Mouse (Mus musculus): ENCODE measurements around the gene Brd3. TPM values are rescaled to one million over a fixed set of nuclear protein-coding genes. Genes with fewer than 3 reads are reported as not detected.

Brd3 gene
- polyA plus RNA-seq, 1 experiment, result 21.7 TPM

DNA sequence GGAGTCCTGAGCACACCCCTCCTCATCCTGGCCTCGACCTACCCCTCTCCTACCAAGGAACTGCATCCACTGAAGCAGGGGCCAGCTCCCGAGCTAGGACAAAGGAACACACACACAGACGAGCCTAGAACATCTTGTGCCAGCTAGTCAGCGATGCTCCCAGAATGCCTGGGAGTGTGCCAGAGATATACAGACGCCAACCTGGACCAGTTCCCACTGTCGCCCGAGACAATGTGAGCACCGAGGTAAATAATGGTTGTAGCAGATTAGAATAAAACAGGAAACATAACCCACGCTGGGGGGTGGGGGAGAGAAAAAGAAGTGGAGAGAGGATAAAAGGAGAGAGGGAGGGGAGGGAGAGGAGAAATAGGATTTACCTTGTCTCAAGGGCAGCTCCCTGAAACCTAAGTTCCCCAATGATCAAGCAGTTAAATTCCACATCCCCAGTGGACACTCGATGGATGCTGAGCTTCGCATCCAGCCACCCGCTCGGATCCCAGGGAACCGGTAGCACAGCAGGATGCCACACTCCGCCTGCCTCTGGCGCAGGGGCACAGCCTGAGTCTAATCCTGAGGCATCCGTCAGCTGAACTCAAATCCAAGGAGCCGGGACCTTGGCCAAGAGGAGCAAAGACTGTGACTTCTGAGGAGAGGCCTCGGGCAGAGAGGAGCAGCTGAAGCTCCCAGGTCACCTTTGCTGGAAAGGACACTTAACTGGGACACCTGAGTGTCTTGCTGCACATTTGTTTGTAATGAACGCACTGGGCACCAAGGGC lies 86.0 kb downstream of the Brd3 start:
- Histone ChIP-seq H3K4me3 (ENCODE audit: insufficient read depth, low read length) (no peak overlapping the region), H3K27ac (ENCODE audit: insufficient read depth, low read length) (no peak overlapping the region), H3K4me1 (ENCODE audit: control insufficient read depth, insufficient read depth, low read length) (peaks cover 2% of the 10 kb centered on the region; the same call in 1 of the 2 replicates)
- TF ChIP-seq CTCF (IDR thresholded peaks at IDR 0.05; ENCODE audit: extremely low read depth, insufficient read depth, low read length), result no peak
- TF ChIP-seq POLR2A (IDR thresholded peaks at IDR 0.05; ENCODE audit: extremely low read depth, insufficient read depth, low read length), result no peak

- Histone ChIP-seq H3K27ac (ENCODE audit: insufficient read depth, low read length) (no peak overlapping the region), H3K4me1 (ENCODE audit: control insufficient read depth, insufficient read depth, low read length) (peaks cover 2% of the 10 kb centered on the region), H3K4me3 (ENCODE audit: insufficient read depth, low read length) (no peak overlapping the region)
- no peak for TF ChIP-seq CTCF (IDR thresholded peaks at IDR 0.05; ENCODE audit: extremely low read depth, insufficient read depth, low read length)
- no peak for TF ChIP-seq POLR2A (IDR thresholded peaks at IDR 0.05; ENCODE audit: extremely low read depth, insufficient read depth, low read length)
These were observed 88.8 kb downstream of the Brd3 start for GRCm38 (mm10) chr2:27418577-27419070.

- TF ChIP-seq CTCF (IDR thresholded peaks at IDR 0.05; ENCODE audit: extremely low read depth, insufficient read depth, low read length) (no peak), POLR2A (IDR thresholded peaks at IDR 0.05; ENCODE audit: extremely low read depth, insufficient read depth, low read length) (no peak)
- Histone ChIP-seq H3K27ac (ENCODE audit: insufficient read depth, low read length) (no peak overlapping the region), H3K4me3 (ENCODE audit: insufficient read depth, low read length) (no peak overlapping the region), H3K4me1 (ENCODE audit: control insufficient read depth, insufficient read depth, low read length) (peaks cover 2% of the 10 kb centered on the region)
These were observed 89.8 kb downstream of the Brd3 start for GRCm38 (mm10) chr2:27417648-27418153.

- H3K27ac ChIP-seq (ENCODE audit: insufficient read depth, low read length), result no peak overlapping the region
- no peak for TF ChIP-seq POLR2A (IDR thresholded peaks at IDR 0.05; ENCODE audit: extremely low read depth, insufficient read depth, low read length)
- no peak for TF ChIP-seq CTCF (IDR thresholded peaks at IDR 0.05; ENCODE audit: extremely low read depth, insufficient read depth, low read length)
- H3K4me1 ChIP-seq (ENCODE audit: control insufficient read depth, insufficient read depth, low read length), result peaks cover 2% of the 10 kb centered on the region
- no peak overlapping the region for H3K4me3 ChIP-seq (ENCODE audit: insufficient read depth, low read length)
These were observed 91.0 kb downstream of the Brd3 start for GRCm38 (mm10) chr2:27416425-27416824.

GRCm38 (mm10) chr2:27415060-27415783 lies 92.2 kb downstream of the Brd3 start:
- no peak overlapping the region for H3K4me3 ChIP-seq (ENCODE audit: insufficient read depth, low read length)
- no peak for TF ChIP-seq CTCF (IDR thresholded peaks at IDR 0.05; ENCODE audit: extremely low read depth, insufficient read depth, low read length)
- TF ChIP-seq POLR2A (IDR thresholded peaks at IDR 0.05; ENCODE audit: extremely low read depth, insufficient read depth, low read length), result no peak
- H3K4me1 ChIP-seq (ENCODE audit: control insufficient read depth, insufficient read depth, low read length), result peaks cover 2% of the 10 kb centered on the region
- H3K27ac ChIP-seq (ENCODE audit: insufficient read depth, low read length), result no peak overlapping the region

DNA sequence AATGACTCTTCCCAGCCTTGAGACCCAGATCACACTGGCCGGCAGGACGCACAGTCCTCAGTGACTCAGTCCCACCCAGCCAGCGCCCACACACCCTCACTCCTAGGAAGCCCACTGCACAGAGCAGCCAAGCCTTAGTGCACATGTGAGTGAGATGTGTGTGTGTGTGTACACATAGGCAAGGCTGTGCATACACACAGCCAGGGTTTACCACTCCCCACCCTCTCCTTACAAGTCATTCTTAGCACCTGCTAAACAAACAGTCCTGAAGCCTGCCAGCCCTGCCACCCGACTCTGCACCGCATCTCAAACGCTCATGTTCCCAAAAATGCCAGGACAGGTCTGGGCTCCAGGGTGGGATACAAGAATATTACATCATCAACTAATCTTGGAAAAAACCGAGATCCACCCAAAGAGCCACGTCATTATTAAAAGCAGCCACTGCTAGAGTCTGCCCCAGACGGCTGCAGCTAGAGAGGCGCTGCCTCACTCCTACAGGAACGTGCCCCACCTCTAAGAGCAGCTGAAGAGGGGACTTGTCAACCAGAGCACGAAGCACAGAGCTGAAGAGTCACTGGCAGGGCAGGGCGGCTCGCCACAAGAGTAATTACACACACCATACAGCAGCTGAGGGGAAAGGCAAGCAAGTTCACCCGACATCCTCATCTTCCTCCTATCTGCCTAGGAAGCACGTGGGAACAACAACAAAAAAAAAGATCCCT lies 93.4 kb downstream of the Brd3 start:
- no peak for TF ChIP-seq POLR2A (IDR thresholded peaks at IDR 0.05; ENCODE audit: extremely low read depth, insufficient read depth, low read length)
- TF ChIP-seq CTCF (IDR thresholded peaks at IDR 0.05; ENCODE audit: extremely low read depth, insufficient read depth, low read length), result no peak
- H3K4me3 ChIP-seq (ENCODE audit: insufficient read depth, low read length), result no peak overlapping the region
- peaks cover 2% of the 10 kb centered on the region for H3K4me1 ChIP-seq (ENCODE audit: control insufficient read depth, insufficient read depth, low read length)
- no peak overlapping the region for H3K27ac ChIP-seq (ENCODE audit: insufficient read depth, low read length)

- no peak overlapping the region for H3K27ac ChIP-seq (ENCODE audit: insufficient read depth, low read length)
- no peak overlapping the region for H3K4me3 ChIP-seq (ENCODE audit: insufficient read depth, low read length)
- TF ChIP-seq CTCF (IDR thresholded peaks at IDR 0.05; ENCODE audit: extremely low read depth, insufficient read depth, low read length) (no peak), POLR2A (IDR thresholded peaks at IDR 0.05; ENCODE audit: extremely low read depth, insufficient read depth, low read length) (no peak)
- H3K4me1 ChIP-seq (ENCODE audit: control insufficient read depth, insufficient read depth, low read length), result peaks cover under 1% of the 10 kb centered on the region
These were observed 93.9 kb downstream of the Brd3 start for GRCm38 (mm10) chr2:27413582-27413935.

GRCm38 (mm10) chr2:27412245-27412800 lies 95.1 kb downstream of the Brd3 start:
- H3K4me1 ChIP-seq (ENCODE audit: control insufficient read depth, insufficient read depth, low read length), result no peaks in the 10 kb centered on the region; the same call in none of the 2 replicates
- H3K4me3 ChIP-seq (ENCODE audit: insufficient read depth, low read length), result no peak overlapping the region
- TF ChIP-seq POLR2A (IDR thresholded peaks at IDR 0.05; ENCODE audit: extremely low read depth, insufficient read depth, low read length) (no peak), CTCF (IDR thresholded peaks at IDR 0.05; ENCODE audit: extremely low read depth, insufficient read depth, low read length) (no peak)
- H3K27ac ChIP-seq (ENCODE audit: insufficient read depth, low read length), result no peak overlapping the region

GRCm38 (mm10) chr2:27411688-27412174 lies 95.7 kb downstream of the Brd3 start:
- TF ChIP-seq CTCF (IDR thresholded peaks at IDR 0.05; ENCODE audit: extremely low read depth, insufficient read depth, low read length) (no peak), POLR2A (IDR thresholded peaks at IDR 0.05; ENCODE audit: extremely low read depth, insufficient read depth, low read length) (no peak)
- H3K27ac ChIP-seq (ENCODE audit: insufficient read depth, low read length), result no peak overlapping the region
- no peaks in the 10 kb centered on the region; the same call in none of the 2 replicates for H3K4me1 ChIP-seq (ENCODE audit: control insufficient read depth, insufficient read depth, low read length)
- H3K4me3 ChIP-seq (ENCODE audit: insufficient read depth, low read length), result no peak overlapping the region
